Mouse (Mus musculus) forebrain, embryonic 12.5 days (tissue): Measurements from ENCODE around the gene Rab11fip2. TPM values are rescaled to one million over a fixed set of nuclear protein-coding genes. Genes with fewer than 3 reads are reported as not detected.

Experiments used
- ATAC-seq: fragments of 200-750 bp; cut with Nextera tagmentation; 2 replicates; pipeline ENCODE4 v1.8.0; 2017; ENCODE audit warnings: moderate TSS enrichment; ENCODE audit not compliant: low FRiP score
- H3K27ac ChIP-seq: fragments of 300-500 bp; sonication (generic); 2 replicates; pipeline ENCODE4 v1.5.1; 2016; ENCODE audit warnings: mild to moderate bottlenecking
- H3K27me3 ChIP-seq: fragments of 300-500 bp; sonication (generic); 2 replicates; pipeline ENCODE4 v1.6.1; 2016; ENCODE audit warnings: mild to moderate bottlenecking
- H3K36me3 ChIP-seq: fragments of 300-500 bp; sonication (generic); replicated peaks from 2 replicates; pipeline ENCODE4 v1.6.1; 2016; ENCODE audit warnings: mild to moderate bottlenecking
- H3K4me1 ChIP-seq: fragments of 300-500 bp; sonication (generic); 2 replicates; pipeline ENCODE4 v1.6.1; 2016
- H3K4me2 ChIP-seq: fragments of 300-500 bp; sonication (generic); 2 replicates; pipeline ENCODE4 v1.6.1; 2016; ENCODE audit warnings: mild to moderate bottlenecking, moderate library complexity
- H3K4me3 ChIP-seq: fragments of 300-500 bp; sonication (generic); replicated peaks from 2 replicates; pipeline ENCODE4 v1.5.1; 2016; ENCODE audit warnings: mild to moderate bottlenecking
- H3K9ac ChIP-seq: fragments of 300-500 bp; sonication (generic); 2 replicates; pipeline ENCODE4 v1.6.1; 2016; ENCODE audit warnings: mild to moderate bottlenecking
- H3K9me3 ChIP-seq: fragments of 300-500 bp; sonication (generic); 2 replicates; pipeline ENCODE4 v1.6.1; 2016
- WGBS: fragments of 180-500 bp; shearing (Covaris S2); methylation state at CpG from one replicate; pipeline ENCODE4 v1.1.7; 2016; 5-methylcytosine and 5-hydroxymethylcytosine counted together
- polyA plus RNA-seq: library from polyadenylated mRNA; unstranded; fragments of >200 nt; fragmentation: Nextera tagmentation; extraction: Ambion mirVana; gene quantifications from 2 replicates; pipeline ENCODE4 v1.2.1, GENCODE M21; 2016

Rab11fip2 gene
- 7.4 and 8.5 TPM in 2 replicates for polyA plus RNA-seq

DNA sequence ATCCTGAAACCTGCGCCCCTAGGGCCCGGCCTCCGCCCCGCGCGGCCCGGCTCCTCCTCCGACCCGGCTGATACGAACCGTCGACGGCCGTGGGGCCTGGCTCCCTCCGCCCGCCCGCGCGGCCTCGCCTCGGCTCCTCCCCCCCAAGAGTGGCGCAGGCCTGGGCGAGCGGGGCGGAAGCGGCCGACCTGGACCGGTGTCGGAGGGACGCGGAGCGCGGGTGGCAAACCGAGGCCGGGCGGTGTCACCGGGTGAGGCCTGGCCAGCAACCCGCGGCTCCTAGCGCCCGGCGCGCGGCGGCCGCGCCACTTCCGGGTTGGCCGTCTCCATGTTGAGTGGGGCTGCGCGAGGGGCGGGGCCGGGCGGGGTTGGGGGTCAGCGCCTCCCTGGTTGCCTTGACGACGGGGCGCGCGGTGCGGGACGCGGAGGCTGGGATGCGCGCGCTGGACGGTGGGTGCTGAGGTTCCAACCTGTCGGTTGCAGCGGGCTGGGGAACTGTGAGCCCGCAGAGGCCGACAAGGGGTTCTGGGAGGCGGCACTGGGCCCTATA, at the start of gene Rab11fip2:
Gene Rab11fip2, minus strand, starts transcription at position 333 of the 550 bp plus-strand sequence.
- peak within 1 kb of the TSS; percentile 82 for H3K4me3 ChIP-seq
- peak within 1 kb of the TSS; percentile 93 for H3K27ac ChIP-seq
- peaks cover 23% of the 10 kb centered on the region for H3K4me1 ChIP-seq
- no peaks in the 10 kb centered on the region for H3K36me3 ChIP-seq
- H3K4me2 ChIP-seq, result peak within 1 kb of the TSS; percentile 66
- ATAC-seq, result peak; percentile 97
- no peaks in the 10 kb centered on the region for H3K9me3 ChIP-seq
- H3K9ac ChIP-seq, result peak within 1 kb of the TSS; percentile 93
- no peaks in the 10 kb centered on the region for H3K27me3 ChIP-seq
- under 1% methylated on average over 66 of the region's 72 CpGs for WGBS

GRCm38 (mm10) chr19:59981588-59981987, 38.1 kb upstream of the Rab11fip2 start:
- no peak for ATAC-seq
- WGBS, result 93% methylated on average over 1 of the region's 1 CpGs
- Histone ChIP-seq H3K4me3 (no peak overlapping the region), H3K9me3 (no peaks in the 10 kb centered on the region), H3K4me2 (no peak overlapping the region), H3K27ac (no peak overlapping the region), H3K9ac (no peak overlapping the region), H3K4me1 (no peaks in the 10 kb centered on the region), H3K27me3 (no peaks in the 10 kb centered on the region), H3K36me3 (no peaks in the 10 kb centered on the region)

DNA sequence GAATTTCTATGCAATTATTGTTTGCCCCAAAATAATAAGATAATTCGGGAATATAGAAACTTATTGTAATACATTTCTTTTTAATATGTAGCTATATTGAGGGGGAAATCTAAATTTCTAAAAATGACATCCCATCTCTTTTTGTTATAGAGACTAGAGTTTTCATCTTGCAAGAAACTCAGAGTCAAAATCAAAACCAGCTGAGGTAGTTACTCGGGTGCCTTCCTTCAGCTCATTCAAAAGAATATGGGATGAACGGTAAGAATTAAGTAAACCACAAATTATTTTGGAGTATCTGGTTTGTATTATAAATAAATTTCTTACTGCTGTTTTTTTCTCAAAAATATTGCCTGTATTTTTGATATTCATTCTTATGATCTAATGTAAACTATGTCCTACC, 11.5 kb upstream of the Rab11fip2 start:
- no peaks in the 10 kb centered on the region for H3K4me1 ChIP-seq
- WGBS, result 75% methylated on average over 3 of the region's 3 CpGs
- H3K9me3 ChIP-seq, result no peaks in the 10 kb centered on the region

GRCm38 (mm10) chr19:59949731-59950130, 6.3 kb upstream of the Rab11fip2 start:
- no peak overlapping the region for H3K9ac ChIP-seq
- H3K27me3 ChIP-seq, result no peaks in the 10 kb centered on the region
- H3K4me1 ChIP-seq, result no peaks in the 10 kb centered on the region; the same call in 1 of the 2 replicates
- 78% methylated on average over 5 of the region's 5 CpGs for WGBS
- H3K36me3 ChIP-seq, result no peaks in the 10 kb centered on the region
- no peaks in the 10 kb centered on the region for H3K9me3 ChIP-seq
- no peak overlapping the region for H3K4me3 ChIP-seq
- no peak overlapping the region for H3K4me2 ChIP-seq
- no peak for ATAC-seq
- no peak overlapping the region for H3K27ac ChIP-seq

More for the DNA sequence above, 11.5 kb upstream of the Rab11fip2 start:
- no peak for ATAC-seq
- H3K36me3 ChIP-seq, result no peaks in the 10 kb centered on the region
- no peaks in the 10 kb centered on the region for H3K27me3 ChIP-seq
- no peak overlapping the region for H3K9ac ChIP-seq
- no peak overlapping the region for H3K27ac ChIP-seq
- no peak overlapping the region for H3K4me3 ChIP-seq
- no peak overlapping the region for H3K4me2 ChIP-seq

DNA sequence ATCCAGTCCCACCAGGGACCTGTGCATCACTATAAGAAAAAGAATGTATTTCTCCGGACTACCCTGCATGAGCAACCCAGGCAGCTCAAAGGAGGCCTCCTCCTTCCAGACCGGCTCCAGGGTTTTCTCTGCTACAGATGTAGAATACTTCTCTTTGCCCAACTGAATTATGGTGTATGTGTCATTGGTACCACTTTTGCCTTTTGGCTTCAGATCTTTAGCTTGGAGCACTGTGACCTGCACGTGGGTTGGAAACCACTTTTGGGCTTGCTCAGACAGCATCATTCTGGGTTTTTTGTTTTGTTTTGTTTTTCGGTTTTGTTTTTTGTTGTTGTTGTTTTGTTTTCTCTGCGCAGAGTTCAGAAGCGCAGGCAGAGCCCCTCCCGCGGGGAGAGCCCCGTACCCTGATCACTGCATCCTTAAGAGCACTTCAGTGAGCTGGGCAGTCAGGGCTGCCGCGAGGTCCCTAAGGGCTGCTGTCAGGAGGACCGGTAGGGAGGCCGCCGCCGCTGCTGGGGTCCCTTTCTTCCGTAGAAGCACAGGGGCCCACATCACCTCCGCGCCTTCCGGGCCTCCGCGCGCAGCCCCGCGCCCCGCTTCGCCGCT, 635 bp downstream of the Rab11fip2 start:
- Histone ChIP-seq H3K4me1 (peaks cover 25% of the 10 kb centered on the region), H3K27ac (peak overlapping the region; percentile 93), H3K36me3 (no peaks in the 10 kb centered on the region), H3K27me3 (no peaks in the 10 kb centered on the region), H3K9me3 (no peaks in the 10 kb centered on the region), H3K4me3 (peak overlapping the region; percentile 82), H3K9ac (peak overlapping the region; percentile 93), H3K4me2 (peak overlapping the region; percentile 66)
- WGBS, result 1% methylated on average over 24 of the region's 27 CpGs
- peak; percentile 83 for ATAC-seq

- peaks cover 25% of the 10 kb centered on the region for H3K4me1 ChIP-seq
- ATAC-seq, result no peak
- 75% methylated on average over 5 of the region's 5 CpGs for WGBS
Observed at GRCm38 (mm10) chr19:59939711-59940110, 3.7 kb downstream of the Rab11fip2 start.

GRCm38 (mm10) chr19:59932085-59932484, 11.4 kb downstream of the Rab11fip2 start:
- Histone ChIP-seq H3K27ac (no peak overlapping the region), H3K9ac (no peak overlapping the region), H3K4me2 (no peak overlapping the region), H3K9me3 (no peaks in the 10 kb centered on the region), H3K4me3 (no peak overlapping the region), H3K36me3 (peaks cover 6% of the 10 kb centered on the region; the same call in 1 of the 2 replicates), H3K27me3 (no peaks in the 10 kb centered on the region), H3K4me1 (0 out of 2 replicates have a peak, but pooled peaks cover 2% of the 10 kb centered on the region)
- ATAC-seq, result no peak
- 91% methylated on average over 10 of the region's 10 CpGs for WGBS

More at GRCm38 (mm10) chr19:59939711-59940110, 3.7 kb downstream of the Rab11fip2 start:
- no peak overlapping the region for H3K4me2 ChIP-seq
- H3K36me3 ChIP-seq, result 0 out of 2 replicates have a peak, but pooled peaks cover 6% of the 10 kb centered on the region
- H3K9ac ChIP-seq, result no peak overlapping the region
- no peaks in the 10 kb centered on the region for H3K9me3 ChIP-seq
- H3K27me3 ChIP-seq, result no peaks in the 10 kb centered on the region
- no peak overlapping the region for H3K27ac ChIP-seq
- H3K4me3 ChIP-seq, result no peak overlapping the region

DNA sequence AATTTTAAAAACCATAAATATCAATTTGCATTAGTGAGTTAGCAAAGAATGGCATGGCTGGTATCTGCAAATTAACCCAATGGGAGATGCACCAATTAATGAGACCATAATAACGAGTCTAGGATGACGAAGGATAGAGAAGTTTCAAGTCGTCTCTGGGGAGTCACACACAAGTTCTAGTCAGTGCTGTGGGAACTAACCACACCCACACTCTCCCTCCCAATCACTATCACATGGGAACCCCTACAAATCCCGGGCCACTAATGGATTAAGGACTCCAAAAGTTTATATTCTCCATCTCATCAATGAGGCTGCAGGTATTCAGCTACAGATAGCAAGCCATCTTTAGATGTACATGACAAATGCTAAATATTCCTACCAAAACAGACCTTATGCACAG, 14.8 kb downstream of the Rab11fip2 start:
- Histone ChIP-seq H3K27ac (no peak overlapping the region), H3K4me3 (no peak overlapping the region), H3K27me3 (no peaks in the 10 kb centered on the region), H3K4me2 (no peak overlapping the region), H3K9ac (no peak overlapping the region), H3K9me3 (no peaks in the 10 kb centered on the region), H3K36me3 (no peaks in the 10 kb centered on the region; the same call in 1 of the 2 replicates), H3K4me1 (0 out of 2 replicates have a peak, but pooled peaks cover 2% of the 10 kb centered on the region)
- WGBS, result 43% methylated on average over 4 of the region's 4 CpGs
- no peak for ATAC-seq

DNA sequence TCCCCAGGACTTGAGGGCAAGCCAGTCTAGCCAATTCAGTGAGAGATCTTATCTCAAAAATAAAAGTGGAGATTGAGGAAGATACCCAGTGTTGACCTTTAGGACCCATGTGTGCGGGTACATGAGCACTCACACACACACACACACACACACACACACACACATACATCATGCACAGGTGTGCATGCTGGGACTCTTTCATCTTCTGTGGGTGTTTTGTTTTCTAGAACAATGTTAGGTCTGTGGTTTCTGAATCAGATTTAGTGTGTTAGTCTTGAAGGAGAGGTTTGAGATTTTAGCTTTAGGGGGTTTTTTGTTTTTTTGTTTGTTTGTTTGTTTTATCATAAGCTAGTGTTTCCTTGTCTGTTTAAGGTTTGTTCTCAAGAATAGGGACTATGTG, 17.3 kb downstream of the Rab11fip2 start:
- no peak overlapping the region for H3K27ac ChIP-seq
- ATAC-seq, result no peak
- H3K27me3 ChIP-seq, result no peaks in the 10 kb centered on the region
- H3K36me3 ChIP-seq, result no peaks in the 10 kb centered on the region
- 100% methylated on average over 1 of the region's 1 CpGs for WGBS
- H3K9ac ChIP-seq, result no peak overlapping the region
- H3K4me3 ChIP-seq, result no peak overlapping the region
- no peaks in the 10 kb centered on the region for H3K4me1 ChIP-seq
- H3K9me3 ChIP-seq, result no peaks in the 10 kb centered on the region
- H3K4me2 ChIP-seq, result no peak overlapping the region

- Histone ChIP-seq H3K27ac (no peak overlapping the region), H3K4me1 (peaks cover 3% of the 10 kb centered on the region; the same call in 1 of the 2 replicates), H3K4me2 (no peak overlapping the region), H3K9ac (no peak overlapping the region), H3K36me3 (no peaks in the 10 kb centered on the region), H3K4me3 (no peak overlapping the region), H3K9me3 (no peaks in the 10 kb centered on the region), H3K27me3 (no peaks in the 10 kb centered on the region; the same call in 1 of the 2 replicates)
- ATAC-seq, result no peak
- WGBS, result 71% methylated on average over 3 of the region's 3 CpGs
Observed at GRCm38 (mm10) chr19:59920846-59921245, 22.6 kb downstream of the Rab11fip2 start.

GRCm38 (mm10) chr19:59917901-59918613, 25.4 kb downstream of the Rab11fip2 start:
- Histone ChIP-seq H3K27me3 (peaks cover 7% of the 10 kb centered on the region; the same call in 1 of the 2 replicates), H3K4me2 (no peak overlapping the region), H3K9ac (no peak overlapping the region), H3K4me3 (no peak overlapping the region), H3K9me3 (no peaks in the 10 kb centered on the region), H3K27ac (no peak overlapping the region), H3K4me1 (peaks cover 10% of the 10 kb centered on the region; the same call in 1 of the 2 replicates), H3K36me3 (no peaks in the 10 kb centered on the region; the same call in 1 of the 2 replicates)
- ATAC-seq, result no peak
- 86% methylated on average over 2 of the region's 2 CpGs for WGBS

DNA sequence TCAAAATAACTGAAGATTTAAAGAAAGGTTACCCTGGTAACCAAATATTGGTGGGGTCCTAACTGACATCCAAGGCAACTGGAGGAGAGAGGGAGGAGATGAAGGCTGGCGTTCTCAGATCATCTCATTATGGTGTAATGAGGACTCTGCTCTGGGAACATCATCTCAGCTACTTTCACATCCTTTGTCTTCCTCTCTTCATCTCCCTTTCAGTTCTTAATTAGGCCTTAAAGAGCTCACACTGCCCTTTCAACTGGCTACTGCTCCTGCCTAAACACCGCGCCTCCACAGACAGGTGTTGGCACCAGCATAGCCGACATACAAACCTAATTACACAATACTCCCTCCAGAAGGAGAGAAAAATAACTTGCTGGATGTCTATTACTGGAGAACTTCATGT, 31.9 kb downstream of the Rab11fip2 start:
- WGBS, result 16% methylated on average over 4 of the region's 4 CpGs
- peak; percentile 83; the same call in 1 of the 2 replicates for ATAC-seq
- H3K27me3 ChIP-seq, result peaks cover 7% of the 10 kb centered on the region; the same call in 1 of the 2 replicates
- no peak overlapping the region for H3K4me2 ChIP-seq
- no peak overlapping the region for H3K4me3 ChIP-seq
- H3K9ac ChIP-seq, result no peak overlapping the region
- H3K36me3 ChIP-seq, result peaks cover 7% of the 10 kb centered on the region
- no peaks in the 10 kb centered on the region for H3K9me3 ChIP-seq
- H3K27ac ChIP-seq, result no peak overlapping the region
- peaks cover 13% of the 10 kb centered on the region; the same call in 1 of the 2 replicates for H3K4me1 ChIP-seq
